Mouse (Mus musculus) brain, embryonic 14.5 days (tissue): Measurements from ENCODE around the gene Cask. TPM values are rescaled to one million over a fixed set of nuclear protein-coding genes. Genes with fewer than 3 reads are reported as not detected.
"Not testable (repeated sequence)": the region's sequence is repeated elsewhere in the genome, so short reads cannot be mapped to it uniquely, and the experiment has no call there.

ENCODE experiments used
- DNase-seq: peaks from one replicate; pipeline ENCODE4 v3.0.0-alpha.2; 2011; ENCODE audit warnings: low read depth
- CTCF ChIP-seq: fragments of 200-500 bp; IDR thresholded peaks from 2 replicates; pipeline ENCODE4 v1.5.1; 2012; ENCODE audit warnings: inconsistent platforms, mild to moderate bottlenecking, moderate library complexity, borderline replicate concordance; ENCODE audit not compliant: insufficient read depth, insufficient read length; ENCODE audit errors: extremely low read depth
- POLR2A ChIP-seq: fragments of 200-500 bp; IDR thresholded peaks from 2 replicates; pipeline ENCODE4 v1.6.1; 2012; ENCODE audit warnings: mild to moderate bottlenecking, inconsistent platforms, borderline replicate concordance; ENCODE audit not compliant: poor library complexity, insufficient read depth, insufficient read length, severe bottlenecking; ENCODE audit errors: extremely low read depth
- polyA plus RNA-seq: library from polyadenylated mRNA; depleted of rRNA; stranded (reverse); fragments of >200 nt; gene quantifications from 2 replicates; pipeline ENCODE4 v1.2.3, GENCODE M21; 2012

Gene Cask
- polyA plus RNA-seq, 1 experiment: 68.8 TPM

GRCm38 (mm10) chrX:13765672-13766071, 85.5 kb downstream of the Cask start:
- DNase-seq: no peak
- no peak for TF ChIP-seq CTCF
- no peak for TF ChIP-seq POLR2A

- DNase-seq: no peak
- no peak for TF ChIP-seq POLR2A
- no peak for TF ChIP-seq CTCF
Measured at GRCm38 (mm10) chrX:13765024-13765423, 86.1 kb downstream of the Cask start.

- no peak for TF ChIP-seq POLR2A
- TF ChIP-seq CTCF: no peak
- peak; percentile 17 for DNase-seq
Measured at GRCm38 (mm10) chrX:13757279-13758005, 93.7 kb downstream of the Cask start.

GRCm38 (mm10) chrX:13741110-13741509, 110.1 kb downstream of the Cask start:
- no peak for TF ChIP-seq CTCF
- no peak for DNase-seq

- not testable (repeated sequence) for DNase-seq
Measured at GRCm38 (mm10) chrX:13730785-13731184, 120.4 kb downstream of the Cask start.

- no peak for TF ChIP-seq CTCF
- no peak for TF ChIP-seq POLR2A
- DNase-seq: no peak
Measured at GRCm38 (mm10) chrX:13729835-13730480, 121.2 kb downstream of the Cask start.

GRCm38 (mm10) chrX:13725573-13726403, 125.4 kb downstream of the Cask start:
- DNase-seq: no peak
- TF ChIP-seq CTCF (no peak), POLR2A (no peak)

GRCm38 (mm10) chrX:13720296-13720829, 130.8 kb downstream of the Cask start:
- TF ChIP-seq POLR2A (no peak), CTCF (no peak)

GRCm38 (mm10) chrX:13718283-13718682, 132.9 kb downstream of the Cask start:
- TF ChIP-seq CTCF (no peak), POLR2A (no peak)
- no peak for DNase-seq

More at GRCm38 (mm10) chrX:13720296-13720829, 130.8 kb downstream of the Cask start:
- DNase-seq: no peak

GRCm38 (mm10) chrX:13716796-13717569, 134.2 kb downstream of the Cask start:
- TF ChIP-seq CTCF: no peak
- TF ChIP-seq POLR2A: no peak
- no peak for DNase-seq

- TF ChIP-seq POLR2A: no peak
- TF ChIP-seq CTCF: peak; percentile 72; the same call in 1 of the 2 replicates
- peak; percentile 72 for DNase-seq
Measured at GRCm38 (mm10) chrX:13710174-13710573, 141.0 kb downstream of the Cask start.
